Mouse (Mus musculus) liver, embryonic 16.5 days (tissue): ENCODE measurements around the gene Adnp. TPM values are rescaled to one million over a fixed set of nuclear protein-coding genes. Genes with fewer than 3 reads are reported as not detected.

Experiments
- ATAC-seq: fragments of 200-750 bp; cut with Nextera tagmentation; 2 replicates; pipeline ENCODE4 v1.8.0; 2017; ENCODE audit warnings: low read depth, mild to moderate bottlenecking, moderate number of reproducible peaks, moderate library complexity
- H3K27ac ChIP-seq: fragments of 300-500 bp; sonication (generic); 2 replicates; pipeline ENCODE4 v1.5.1; 2014; ENCODE audit warnings: mild to moderate bottlenecking, low read length
- H3K27me3 ChIP-seq: fragments of 300-500 bp; sonication (generic); 2 replicates; pipeline ENCODE4 v1.6.1; 2014; ENCODE audit warnings: low read depth, low read length, mixed read lengths; ENCODE audit not compliant: control insufficient read depth, insufficient read depth
- H3K36me3 ChIP-seq: fragments of 300-500 bp; sonication (generic); 2 replicates; pipeline ENCODE4 v1.6.1; 2014; ENCODE audit warnings: mild to moderate bottlenecking; ENCODE audit not compliant: control insufficient read depth, insufficient read depth
- H3K4me1 ChIP-seq: fragments of 300-500 bp; sonication (generic); 2 replicates; pipeline ENCODE4 v1.6.1; 2014; ENCODE audit warnings: low read depth, low read length, mixed read lengths; ENCODE audit not compliant: control insufficient read depth
- H3K4me2 ChIP-seq: fragments of 300-500 bp; sonication (generic); 2 replicates; pipeline ENCODE4 v1.6.1; 2014; ENCODE audit warnings: low read depth, low read length, mixed read lengths
- H3K4me3 ChIP-seq: fragments of 300-500 bp; sonication (generic); 2 replicates; pipeline ENCODE4 v1.5.1; 2014; ENCODE audit warnings: low read depth, mild to moderate bottlenecking, low read length
- H3K9ac ChIP-seq: fragments of 300-500 bp; sonication (generic); 2 replicates; pipeline ENCODE4 v1.6.1; 2014; ENCODE audit warnings: low read depth, low read length
- H3K9me3 ChIP-seq: fragments of 300-500 bp; sonication (generic); replicated peaks from 2 replicates; pipeline ENCODE4 v1.6.1; 2016; ENCODE audit warnings: low read length; ENCODE audit not compliant: control insufficient read depth
- WGBS: fragments of 180-500 bp; shearing (Covaris S2); extraction: QIAGEN DNeasy Blood & Tissue Kit; methylation state at CpG from one replicate; pipeline ENCODE4 v1.1.7; 2014; ENCODE audit not compliant: insufficient replicate concordance; 5-methylcytosine and 5-hydroxymethylcytosine counted together
- polyA plus RNA-seq: library from polyadenylated mRNA; unstranded; fragments of >200 nt; fragmentation: Nextera tagmentation; extraction: Ambion mirVana; gene quantifications from 2 replicates; pipeline ENCODE4 v1.2.1, GENCODE M21; 2015

Adnp gene
- polyA plus RNA-seq, 1 experiment from 2014 or later = 0.27 TPM

DNA sequence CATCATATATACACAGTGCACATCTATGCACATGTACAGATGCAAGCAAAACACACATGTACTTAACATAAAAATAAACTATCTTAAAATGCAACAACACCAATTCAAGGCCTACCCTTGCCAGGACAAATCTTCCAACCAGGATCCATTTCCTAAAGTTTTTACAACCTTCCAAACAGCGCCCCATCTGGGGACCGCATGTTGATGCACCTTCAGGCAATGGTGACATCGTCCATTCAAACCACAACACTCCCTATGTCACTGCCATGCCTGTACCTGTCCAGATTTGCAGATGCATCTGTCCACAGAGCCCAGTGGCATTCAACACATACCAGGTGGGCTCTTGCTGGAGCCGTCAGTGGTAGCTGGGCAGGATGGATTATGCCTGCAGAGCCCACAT is 36.4 kb upstream of the Adnp start:
- 60% methylated on average over 4 of the region's 4 CpGs for WGBS
- Histone ChIP-seq H3K4me1 (no peaks in the 10 kb centered on the region), H3K9me3 (no peaks in the 10 kb centered on the region), H3K9ac (no peak overlapping the region), H3K36me3 (no peaks in the 10 kb centered on the region), H3K4me3 (no peak overlapping the region), H3K27ac (no peak overlapping the region), H3K4me2 (no peak overlapping the region), H3K27me3 (no peaks in the 10 kb centered on the region)
- no peak for ATAC-seq

DNA sequence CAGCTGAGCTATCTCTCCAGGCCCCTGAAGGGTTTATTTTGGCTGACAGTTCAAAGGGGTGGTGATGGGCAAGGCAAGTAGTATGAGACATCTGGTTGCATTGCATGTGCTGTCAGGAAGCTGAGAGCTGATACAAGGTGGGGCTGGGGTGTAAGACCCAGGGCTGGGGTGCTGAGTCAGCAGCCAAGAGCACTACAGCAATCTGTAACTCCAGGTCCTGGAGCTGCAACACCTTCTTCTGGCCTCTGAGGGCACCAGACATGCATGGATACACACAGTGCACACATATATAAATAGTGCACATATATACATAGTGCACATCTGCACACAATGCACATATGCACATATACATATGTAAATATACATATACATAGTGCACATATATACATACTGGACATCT is 35.9 kb upstream of the Adnp start:
- no peak overlapping the region for H3K4me2 ChIP-seq
- H3K4me3 ChIP-seq = no peak overlapping the region
- no peaks in the 10 kb centered on the region for H3K36me3 ChIP-seq
- no peak overlapping the region for H3K9ac ChIP-seq
- ATAC-seq = no peak
- no peaks in the 10 kb centered on the region for H3K27me3 ChIP-seq
- H3K4me1 ChIP-seq = no peaks in the 10 kb centered on the region
- H3K27ac ChIP-seq = no peak overlapping the region
- H3K9me3 ChIP-seq = no peaks in the 10 kb centered on the region

DNA sequence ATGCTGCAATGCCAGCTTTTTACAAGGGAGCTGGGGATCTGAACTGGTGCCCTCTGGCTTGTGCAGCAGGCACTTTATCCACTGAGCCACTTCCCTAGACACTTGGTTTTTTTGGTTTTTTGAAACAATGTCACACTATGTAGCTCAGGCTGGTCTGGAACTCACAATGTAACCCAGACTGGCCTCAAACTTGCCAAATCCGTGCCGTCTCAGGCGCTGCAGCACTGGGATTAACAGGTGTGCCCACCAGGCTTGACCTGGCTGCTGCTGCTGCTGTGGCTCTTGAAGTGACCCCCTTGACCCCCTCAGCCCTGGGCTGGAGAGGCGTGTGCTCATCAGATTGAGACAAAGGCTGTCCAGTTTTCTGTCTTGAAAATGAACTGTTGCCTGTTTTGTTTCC is 31.4 kb upstream of the Adnp start:
- 70% methylated on average over 4 of the region's 4 CpGs for WGBS
- Histone ChIP-seq H3K4me2 (no peak overlapping the region), H3K9me3 (no peaks in the 10 kb centered on the region)

DNA sequence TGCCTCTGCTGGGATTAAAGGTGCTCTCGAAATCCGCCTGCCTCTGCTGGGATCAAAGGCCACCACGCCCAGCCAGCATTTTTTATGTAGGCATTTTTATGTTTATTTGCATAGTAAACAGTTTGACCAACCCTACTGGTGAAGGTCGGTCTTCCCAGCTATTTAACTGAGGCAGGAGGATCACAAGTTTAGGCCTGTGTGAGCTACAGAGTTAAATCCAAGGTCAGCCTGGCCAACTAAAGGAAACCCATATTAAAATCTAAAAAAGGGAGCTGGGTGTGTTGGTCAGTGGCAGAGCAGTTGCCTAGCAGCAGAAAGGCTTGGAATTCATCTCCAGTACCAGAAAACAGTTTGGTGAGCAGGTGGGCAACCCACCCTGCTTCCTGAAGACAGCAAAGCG is 26.4 kb upstream of the Adnp start:
- H3K4me1 ChIP-seq = peaks cover 22% of the 10 kb centered on the region
- no peak overlapping the region for H3K9ac ChIP-seq
- H3K27ac ChIP-seq = no peak overlapping the region
- no peaks in the 10 kb centered on the region for H3K27me3 ChIP-seq
- H3K4me3 ChIP-seq = no peak overlapping the region
- ATAC-seq = no peak
- 72% methylated on average over 5 of the region's 5 CpGs for WGBS
- peaks cover 3% of the 10 kb centered on the region; the same call in 1 of the 2 replicates for H3K36me3 ChIP-seq
- no peak overlapping the region for H3K4me2 ChIP-seq
- H3K9me3 ChIP-seq = no peaks in the 10 kb centered on the region

More for the DNA sequence above, 31.4 kb upstream of the Adnp start:
- ATAC-seq = no peak
- Histone ChIP-seq H3K27ac (no peak overlapping the region), H3K4me3 (no peak overlapping the region), H3K36me3 (0 out of 2 replicates have a peak, but pooled peaks cover 3% of the 10 kb centered on the region), H3K27me3 (no peaks in the 10 kb centered on the region), H3K9ac (no peak overlapping the region), H3K4me1 (no peaks in the 10 kb centered on the region)

DNA sequence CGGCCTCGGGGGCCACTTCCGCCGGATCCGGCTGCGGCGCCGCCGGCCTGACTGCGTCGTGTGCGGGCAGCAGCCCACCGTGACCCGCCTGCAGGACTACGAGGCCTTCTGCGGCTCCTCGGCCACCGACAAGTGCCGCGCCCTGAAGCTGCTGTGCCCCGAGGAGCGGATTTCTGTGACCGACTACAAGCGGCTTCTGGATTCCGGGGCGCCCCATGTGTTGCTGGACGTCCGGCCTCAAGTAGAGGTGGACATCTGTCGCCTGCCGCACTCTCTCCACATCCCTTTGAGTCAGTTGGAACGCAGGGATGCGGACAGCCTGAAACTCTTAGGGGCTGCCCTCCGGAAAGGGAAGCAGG is 24.5 kb upstream of the Adnp start:
- peak overlapping the region; percentile 99 for H3K4me3 ChIP-seq
- H3K9ac ChIP-seq = peak overlapping the region; percentile 92
- peaks cover 27% of the 10 kb centered on the region for H3K4me1 ChIP-seq
- WGBS = 56% methylated on average over 33 of the region's 33 CpGs
- peak overlapping the region; percentile 99 for H3K4me2 ChIP-seq
- H3K36me3 ChIP-seq = peaks cover 7% of the 10 kb centered on the region
- H3K27me3 ChIP-seq = no peaks in the 10 kb centered on the region
- no peaks in the 10 kb centered on the region for H3K9me3 ChIP-seq
- no peak overlapping the region for H3K27ac ChIP-seq
- ATAC-seq = no peak

DNA sequence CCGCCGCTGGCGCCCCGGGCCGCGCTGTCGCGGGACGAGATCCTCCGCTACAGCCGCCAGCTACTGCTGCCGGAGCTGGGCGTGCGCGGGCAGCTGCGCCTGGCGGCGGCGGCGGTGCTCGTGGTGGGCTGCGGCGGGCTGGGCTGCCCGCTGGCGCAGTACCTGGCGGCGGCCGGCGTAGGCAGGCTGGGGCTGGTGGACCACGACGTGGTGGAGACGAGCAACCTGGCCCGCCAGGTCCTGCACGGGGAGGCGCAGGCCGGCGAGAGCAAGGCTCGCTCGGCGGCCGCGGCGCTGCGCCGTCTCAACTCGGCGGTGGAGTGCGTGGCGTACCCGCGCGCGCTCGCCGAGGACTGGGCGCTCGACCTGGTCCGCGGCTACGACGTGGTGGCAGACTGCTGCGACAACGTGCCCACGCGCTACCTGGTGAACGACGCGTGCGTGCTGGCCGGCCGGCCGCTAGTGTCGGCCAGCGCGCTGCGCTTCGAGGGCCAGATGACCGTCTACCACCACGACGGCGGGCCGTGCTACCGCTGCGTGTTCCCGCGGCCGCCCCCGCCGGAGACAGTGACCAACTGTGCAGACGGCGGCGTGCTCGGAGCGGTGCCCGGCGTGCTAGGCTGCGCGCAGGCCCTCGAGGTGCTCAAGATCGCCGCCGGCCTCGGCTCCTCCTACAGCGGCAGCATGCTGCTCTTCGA is 24.0 kb upstream of the Adnp start:
- H3K9me3 ChIP-seq = no peaks in the 10 kb centered on the region
- ATAC-seq = peak; percentile 48
- H3K27ac ChIP-seq = peak overlapping the region; percentile 93
- peak overlapping the region; percentile 92 for H3K9ac ChIP-seq
- H3K4me3 ChIP-seq = peak overlapping the region; percentile 99
- H3K4me2 ChIP-seq = peak overlapping the region; percentile 99
- H3K27me3 ChIP-seq = no peaks in the 10 kb centered on the region
- 2% methylated on average over 104 of the region's 105 CpGs for WGBS
- H3K4me1 ChIP-seq = peaks cover 27% of the 10 kb centered on the region
- peaks cover 10% of the 10 kb centered on the region for H3K36me3 ChIP-seq

DNA sequence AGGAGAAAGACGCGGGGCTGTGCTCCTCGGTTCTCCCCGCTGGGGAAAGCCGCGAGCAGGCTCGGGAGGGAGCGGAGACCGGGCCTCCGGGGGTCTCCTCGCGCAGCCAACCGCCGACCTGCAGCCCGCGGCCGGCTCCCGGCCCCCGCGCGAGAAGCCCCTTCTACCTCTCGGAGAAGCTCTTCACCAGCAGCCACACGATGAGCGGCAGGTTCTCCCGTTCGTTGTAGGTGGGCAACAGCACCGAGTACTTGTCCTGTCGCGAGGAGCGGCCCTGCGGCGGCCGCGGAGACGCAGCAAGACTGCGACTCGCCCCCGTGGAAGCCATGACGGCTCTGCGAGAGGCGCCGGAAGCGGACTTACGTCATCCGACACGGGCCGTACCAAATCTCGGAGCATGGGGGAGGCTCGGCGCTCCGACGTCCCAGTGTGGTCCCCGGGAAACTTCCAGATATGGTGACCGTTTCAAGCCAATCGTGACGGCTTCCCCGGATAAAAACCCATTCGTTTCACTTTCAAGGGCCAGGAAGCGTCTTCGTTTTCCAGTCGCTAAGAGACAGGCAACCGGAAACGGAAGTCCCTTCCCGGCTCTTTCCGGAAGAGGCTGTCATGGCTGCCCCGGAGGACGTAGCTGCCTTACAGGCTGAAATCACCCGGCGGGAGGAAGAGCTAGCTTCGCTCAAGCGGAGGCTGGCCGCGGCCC is 23.3 kb upstream of the Adnp start, which contains the start of the genes Gm20716, Dpm1 and Mocs3:
TSS of gene Gm20716 (minus strand) at position 339 of the 703 bp plus-strand sequence.
TSS of gene Dpm1 (minus strand) at position 566 of the 703 bp plus-strand sequence.
TSS of gene Mocs3 (plus strand) at position 597 of the 703 bp plus-strand sequence.
- Histone ChIP-seq H3K36me3 (peaks cover 16% of the 10 kb centered on the region), H3K4me1 (peaks cover 27% of the 10 kb centered on the region), H3K27me3 (no peaks in the 10 kb centered on the region), H3K4me3 (peak within 1 kb of the TSS; percentile 99), H3K4me2 (peak within 1 kb of the TSS; percentile 99), H3K27ac (peak within 1 kb of the TSS; percentile 93), H3K9ac (peak within 1 kb of the TSS; percentile 92), H3K9me3 (no peaks in the 10 kb centered on the region)
- peak; percentile 81 for ATAC-seq
- under 1% methylated on average over 72 of the region's 73 CpGs for WGBS

DNA sequence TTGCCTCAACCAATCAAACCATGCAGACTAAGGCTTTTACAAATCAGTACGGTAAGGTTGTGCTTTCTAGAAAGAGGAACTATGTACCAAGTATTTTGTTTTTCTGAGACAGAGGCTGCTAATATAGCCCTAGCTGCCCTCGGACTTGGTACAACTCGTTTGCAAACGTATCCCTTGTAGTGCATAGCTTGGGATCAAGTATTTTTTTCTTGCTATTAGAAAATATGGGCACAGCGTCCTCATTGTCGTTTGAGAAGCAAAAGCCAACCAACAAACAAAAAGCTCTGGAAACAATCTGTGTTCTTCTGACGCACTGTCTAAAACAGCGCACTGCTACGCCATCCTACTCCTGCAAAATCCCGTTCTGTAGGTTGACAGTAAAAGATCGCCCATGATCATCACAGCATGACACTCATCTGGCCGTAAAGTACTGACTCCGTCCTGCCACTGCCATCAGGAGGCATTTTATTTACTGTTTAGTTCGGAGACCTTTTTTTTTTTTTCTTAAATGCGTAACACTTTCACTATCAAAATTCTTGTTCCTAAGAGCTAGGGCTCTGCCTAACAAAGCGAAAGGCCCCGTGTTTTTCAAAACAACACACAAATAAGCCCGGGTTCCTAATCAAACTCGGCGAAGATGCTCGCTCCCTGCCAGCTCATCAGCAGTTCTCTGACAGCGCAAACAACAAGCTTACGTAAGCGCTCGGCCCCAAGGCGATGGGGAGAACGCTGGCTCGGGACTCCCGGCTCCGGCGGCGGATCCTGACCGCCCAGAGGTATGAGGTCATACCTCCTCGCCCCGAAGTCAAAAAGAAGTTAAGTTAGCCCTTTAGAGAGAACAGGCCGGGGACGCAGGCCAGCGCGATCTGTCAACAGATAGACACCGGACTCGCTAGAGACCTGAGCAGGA is 22.5 kb upstream of the Adnp start:
- Histone ChIP-seq H3K9me3 (no peaks in the 10 kb centered on the region), H3K4me3 (peak overlapping the region; percentile 99), H3K36me3 (peaks cover 24% of the 10 kb centered on the region), H3K27me3 (no peaks in the 10 kb centered on the region), H3K27ac (peak overlapping the region; percentile 93), H3K9ac (peak overlapping the region; percentile 92), H3K4me2 (peak overlapping the region; percentile 99), H3K4me1 (peaks cover 27% of the 10 kb centered on the region)
- peak; percentile 55 for ATAC-seq
- WGBS = 10% methylated on average over 41 of the region's 41 CpGs
